Comparison of ENCODE assay signal across 12 mouse cellular contexts in genomic region chr11:61143564-61144469, GRCm38 (mm10). TPM values are rescaled to one million over a fixed set of nuclear protein-coding genes. Genes with fewer than 3 reads are reported as not detected.
DNase-seq lines count a peak whose midpoint lies in the region; ATAC-seq and TF ChIP-seq lines count a peak whose summit lies in the region.
"Had no signal": no experiment of that assay in that cellular context is flagged by ENCODE, and none has a peak within 500 bp of the region (broad histone marks: within the 10 kb centered on the region; RNA-seq: fewer than 3 reads in every experiment).

No protein-coding gene starts in this region.

- H3K9ac ChIP-seq in liver, embryonic 15.5 days = no peak overlapping the region
- H3K9ac ChIP-seq in stomach, postnatal 0 days (ENCODE audit: low read length) = no peak overlapping the region
- H3K9ac ChIP-seq: heart, embryonic 12.5 days; lung, embryonic 15.5 days; neural tube, embryonic 15.5 days had no signal

- H3K27ac ChIP-seq in left cerebral cortex, adult 2 months = no peak overlapping the region
- no peak overlapping the region for H3K27ac ChIP-seq in liver, embryonic 15.5 days (replicated peaks)
- no peak overlapping the region for H3K27ac ChIP-seq in stomach, postnatal 0 days (replicated peaks)
- H3K27ac ChIP-seq: neural tube, embryonic 15.5 days had no signal

- DNase-seq in left cerebral cortex, adult 2 months (ENCODE audit: extremely low spot score in 1 of 2, low spot score in 2 of 2) = no peak
- no peak for DNase-seq in left cerebral cortex, postnatal 10 days (ENCODE audit: extremely low spot score in 1 of 2, low spot score in 2 of 2)
- peak; percentile 22 for DNase-seq in NIH3T3 (ENCODE audit: low read depth)
- DNase-seq in stomach, postnatal 0 days (ENCODE audit: low spot score) = no peak
- no peak for DNase-seq in urinary bladder, postnatal 14 days (ENCODE audit: low spot score)
- no peak for DNase-seq in left cerebral cortex, postnatal 4 days
- DNase-seq in ovary, postnatal 36 days (ENCODE audit: low spot score) = no peak
- DNase-seq: adrenal gland, adult 2 months had no signal

- TF ChIP-seq CTCF in left cerebral cortex, adult 2 months (IDR thresholded peaks at IDR 0.05) = peak; percentile 30
- peak; percentile 33; the same call in 1 of the 2 replicates for TF ChIP-seq CTCF in stomach, postnatal 0 days (IDR thresholded peaks at IDR 0.05; ENCODE audit: low read depth)

- H3K9me3 ChIP-seq in liver, embryonic 15.5 days (replicated peaks) = no peaks in the 10 kb centered on the region
- H3K9me3 ChIP-seq in stomach, postnatal 0 days (ENCODE audit: control insufficient read depth, low read length) = no peaks in the 10 kb centered on the region
- H3K9me3 ChIP-seq: heart, embryonic 12.5 days; lung, embryonic 15.5 days; neural tube, embryonic 15.5 days had no signal

- peaks cover 18% of the 10 kb centered on the region for H3K27me3 ChIP-seq in liver, embryonic 15.5 days
- H3K27me3 ChIP-seq in stomach, postnatal 0 days (ENCODE audit: control insufficient read depth, insufficient read depth, low read length) = no peaks in the 10 kb centered on the region

- no peak for ATAC-seq in liver, embryonic 15.5 days (ENCODE audit: insufficient read depth)
- ATAC-seq in stomach, postnatal 0 days (ENCODE audit: low FRiP score, low TSS enrichment) = no peak

- no peaks in the 10 kb centered on the region for H3K36me3 ChIP-seq in liver, embryonic 15.5 days (replicated peaks)
- no peaks in the 10 kb centered on the region for H3K36me3 ChIP-seq in stomach, postnatal 0 days (ENCODE audit: control insufficient read depth, insufficient read depth, low read length)
- H3K36me3 ChIP-seq: heart, embryonic 12.5 days; lung, embryonic 15.5 days; neural tube, embryonic 15.5 days had no signal

- 29% methylated on average over 7 of the region's 7 CpGs for WGBS in liver, embryonic 15.5 days (ENCODE audit: insufficient replicate concordance)
- WGBS in stomach, postnatal 0 days = 80% methylated on average over 7 of the region's 7 CpGs

- H3K4me3 ChIP-seq in left cerebral cortex, adult 2 months = no peak overlapping the region
- peak overlapping the region; percentile 31; the same call in 1 of the 2 replicates for H3K4me3 ChIP-seq in liver, embryonic 15.5 days (replicated peaks)
- no peak overlapping the region for H3K4me3 ChIP-seq in stomach, postnatal 0 days (ENCODE audit: low read depth, low read length)
- H3K4me3 ChIP-seq: heart, embryonic 12.5 days; neural tube, embryonic 15.5 days had no signal

- H3K4me1 ChIP-seq in liver, embryonic 15.5 days (replicated peaks) = peaks cover 13% of the 10 kb centered on the region
- H3K4me1 ChIP-seq in stomach, postnatal 0 days (replicated peaks; ENCODE audit: control insufficient read depth, insufficient read depth) = 0 out of 2 replicates have a peak, but pooled peaks cover 4% of the 10 kb centered on the region

- intact Hi-C loops in left cerebral cortex, adult 2 months (cut with DNase I) = loop anchor here (5.0 kb wide), 1 partner anchor 37 kb away; no protein-coding TSS in a partner anchor
- intact Hi-C loops in left cerebral cortex, postnatal 10 days (cut with DNase I) = no loop called here
- intact Hi-C loops in left cerebral cortex, postnatal 4 days (cut with DNase I) = no loop called here

- TF ChIP-seq EP300 in stomach, postnatal 0 days (optimal IDR thresholded peaks at IDR 0.05) = no peak

- H3K4me2 ChIP-seq in liver, embryonic 15.5 days = peak overlapping the region; percentile 41; the same call in 1 of the 2 replicates
- no peak overlapping the region for H3K4me2 ChIP-seq in stomach, postnatal 0 days (replicated peaks; ENCODE audit: low read depth)
- H3K4me2 ChIP-seq: lung, embryonic 15.5 days; neural tube, embryonic 15.5 days had no signal

RNA-seq across cellular contexts. Expression of gene Tnfrsf13b, which starts 17.3 kb away (rescaled TPM):
- total RNA-seq in left cerebral cortex, adult 2 months (2021) = 1 to 10 TPM; 1.2 to 1.4 TPM
- total RNA-seq in left cerebral cortex, postnatal 10 days (2021) = 1 to 10 TPM; 2.1 to 2.5 TPM
- polyA plus RNA-seq in liver, embryonic 15.5 days (2015; fragmentation: Nextera tagmentation; extraction: Ambion mirVana) = 4.2 and 4.4 TPM in 2 replicates
- polyA plus RNA-seq in stomach, postnatal 0 days (2015; fragmentation: Nextera tagmentation; extraction: Ambion mirVana) = 1.9 and 2.6 TPM in 2 replicates
- total RNA-seq in left cerebral cortex, postnatal 4 days (2021) = 1 to 10 TPM in 1 of 2 experiments, under 1 TPM in 1; 0.70 to 1.1 TPM

RNA-seq across cellular contexts. Expression of gene Usp22, which starts 31.0 kb away (rescaled TPM):
- total RNA-seq in left cerebral cortex, adult 2 months (2021) = 100 to 1,000 TPM; 194 to 209 TPM
- total RNA-seq in left cerebral cortex, postnatal 10 days (2021) = 100 to 1,000 TPM; 428 to 446 TPM
- polyA plus RNA-seq in liver, embryonic 15.5 days (2015; fragmentation: Nextera tagmentation; extraction: Ambion mirVana) = 15.9 and 17.0 TPM in 2 replicates
- 31.9 and 35.6 TPM in 2 replicates for polyA plus RNA-seq in stomach, postnatal 0 days (2015; fragmentation: Nextera tagmentation; extraction: Ambion mirVana)
- 100 to 1,000 TPM; 585 to 610 TPM for total RNA-seq in left cerebral cortex, postnatal 4 days (2021)
